Mouse (Mus musculus) stomach, embryonic 15.5 days (tissue): ENCODE data around the gene Psmc3ip. TPM values are rescaled to one million over a fixed set of nuclear protein-coding genes. Genes with fewer than 3 reads are reported as not detected.

Experiments
- ATAC-seq: fragments of 200-750 bp; cut with Nextera tagmentation; 2 replicates; pipeline ENCODE4 v1.8.0; 2017; ENCODE audit warnings: low read depth, moderate number of reproducible peaks, moderate TSS enrichment; ENCODE audit not compliant: insufficient read depth, low FRiP score
- H3K27ac ChIP-seq: fragments of 300-500 bp; sonication (generic); 2 replicates; pipeline ENCODE4 v1.5.1; 2015; ENCODE audit warnings: mild to moderate bottlenecking, inconsistent platforms
- H3K27me3 ChIP-seq: fragments of 300-500 bp; sonication (generic); replicated peaks from 2 replicates; pipeline ENCODE4 v1.6.1; 2015; ENCODE audit warnings: inconsistent platforms
- H3K36me3 ChIP-seq: fragments of 300-500 bp; sonication (generic); 2 replicates; pipeline ENCODE4 v1.6.1; 2015; ENCODE audit warnings: inconsistent platforms
- H3K4me1 ChIP-seq: fragments of 300-500 bp; sonication (generic); 2 replicates; pipeline ENCODE4 v1.6.1; 2015; ENCODE audit warnings: inconsistent platforms
- H3K4me2 ChIP-seq: fragments of 300-500 bp; sonication (generic); 2 replicates; pipeline ENCODE4 v1.6.1; 2015; ENCODE audit warnings: mild to moderate bottlenecking, inconsistent platforms
- H3K4me3 ChIP-seq: fragments of 300-500 bp; sonication (generic); replicated peaks from 2 replicates; pipeline ENCODE4 v1.5.1; 2015; ENCODE audit warnings: inconsistent platforms
- H3K9ac ChIP-seq: fragments of 300-500 bp; sonication (generic); 2 replicates; pipeline ENCODE4 v1.6.1; 2015; ENCODE audit warnings: inconsistent platforms
- H3K9me3 ChIP-seq: fragments of 300-500 bp; sonication (generic); 2 replicates; pipeline ENCODE4 v1.6.1; 2016; ENCODE audit warnings: inconsistent platforms
- WGBS: fragments of 180-500 bp; shearing (Covaris S2); methylation state at CpG from one replicate; pipeline ENCODE4 v1.1.7; 2015; 5-methylcytosine and 5-hydroxymethylcytosine counted together
- polyA plus RNA-seq: library from polyadenylated mRNA; unstranded; fragments of >200 nt; fragmentation: Nextera tagmentation; extraction: Ambion mirVana; gene quantifications from 2 replicates; pipeline ENCODE4 v1.2.1, GENCODE M21; 2015

The Psmc3ip gene
- polyA plus RNA-seq, 1 experiment from 2014 or later = 26.9 TPM

DNA sequence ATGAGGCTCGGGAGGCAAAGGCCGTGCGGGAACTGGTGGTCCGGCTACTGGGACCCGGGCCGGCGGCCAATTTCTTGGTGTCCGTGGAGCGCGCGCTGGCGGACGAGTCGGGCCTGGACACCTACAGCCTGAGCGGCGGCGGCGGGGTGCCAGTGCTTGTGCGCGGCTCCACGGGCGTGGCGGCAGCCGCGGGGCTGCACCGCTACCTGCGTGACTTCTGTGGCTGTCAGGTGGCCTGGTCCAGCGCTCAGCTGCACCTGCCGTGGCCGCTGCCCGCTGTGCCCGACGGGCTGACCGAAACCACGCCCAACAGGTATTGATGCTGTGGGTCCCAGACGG lies 25.1 kb downstream of the Psmc3ip start:
- Histone ChIP-seq H3K36me3 (no peaks in the 10 kb centered on the region; the same call in 1 of the 2 replicates), H3K4me3 (peak overlapping the region; percentile 81), H3K27ac (peak overlapping the region; percentile 44; the same call in 1 of the 2 replicates), H3K9ac (peak overlapping the region; percentile 73), H3K4me1 (peaks cover 21% of the 10 kb centered on the region), H3K9me3 (no peaks in the 10 kb centered on the region), H3K4me2 (peak overlapping the region; percentile 98), H3K27me3 (no peaks in the 10 kb centered on the region)
- WGBS = 0% methylated on average over 29 of the region's 36 CpGs
- peak; percentile 32; the same call in 1 of the 2 replicates for ATAC-seq

GRCm38 (mm10) chr11:101069391-101070188 lies 25.6 kb downstream of the Psmc3ip start, which contains the start of gene Naglu:
Gene Naglu, plus strand, starts transcription at chr11:101070012.
- WGBS = 4% methylated on average over 35 of the region's 35 CpGs
- H3K4me3 ChIP-seq = peak within 1 kb of the TSS; percentile 81
- peak within 1 kb of the TSS; percentile 44; the same call in 1 of the 2 replicates for H3K27ac ChIP-seq
- H3K9me3 ChIP-seq = no peaks in the 10 kb centered on the region
- peak; percentile 85 for ATAC-seq
- H3K4me2 ChIP-seq = peak within 1 kb of the TSS; percentile 98
- no peaks in the 10 kb centered on the region; the same call in 1 of the 2 replicates for H3K36me3 ChIP-seq
- no peaks in the 10 kb centered on the region for H3K27me3 ChIP-seq
- peaks cover 22% of the 10 kb centered on the region for H3K4me1 ChIP-seq
- peak within 1 kb of the TSS; percentile 73 for H3K9ac ChIP-seq

GRCm38 (mm10) chr11:101066549-101067412 lies 28.5 kb downstream of the Psmc3ip start:
- Histone ChIP-seq H3K9me3 (no peaks in the 10 kb centered on the region), H3K9ac (no peak overlapping the region), H3K27me3 (no peaks in the 10 kb centered on the region), H3K4me2 (peak overlapping the region; percentile 55), H3K4me1 (peaks cover 50% of the 10 kb centered on the region), H3K27ac (peak overlapping the region; percentile 57), H3K4me3 (peak overlapping the region; percentile 17), H3K36me3 (no peaks in the 10 kb centered on the region)
- WGBS = 13% methylated on average over 18 of the region's 18 CpGs
- no peak for ATAC-seq

DNA sequence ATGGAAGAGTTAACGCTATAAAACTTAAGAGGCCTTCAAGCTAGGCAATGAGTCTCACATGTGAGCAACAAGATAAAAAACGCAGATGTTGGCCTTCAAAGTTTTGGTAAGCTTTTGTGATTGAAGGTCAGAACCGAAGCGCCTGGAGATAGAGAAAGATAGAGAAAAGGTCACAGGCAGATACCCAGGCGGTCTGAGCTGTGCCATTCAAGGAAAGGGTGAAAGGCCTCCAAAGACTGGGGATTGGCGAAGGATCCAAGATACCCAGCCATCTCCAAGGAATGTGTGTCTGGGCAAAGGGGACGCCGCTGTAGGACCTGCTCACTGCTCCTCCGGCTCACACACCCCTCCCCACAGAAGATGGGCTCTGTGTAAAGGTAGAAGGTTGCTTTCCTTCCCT lies 30.2 kb downstream of the Psmc3ip start:
- Histone ChIP-seq H3K9me3 (no peaks in the 10 kb centered on the region), H3K4me3 (no peak overlapping the region), H3K36me3 (no peaks in the 10 kb centered on the region), H3K27me3 (no peaks in the 10 kb centered on the region), H3K9ac (no peak overlapping the region), H3K27ac (peak overlapping the region; percentile 57; the same call in 1 of the 2 replicates), H3K4me2 (no peak overlapping the region), H3K4me1 (peaks cover 57% of the 10 kb centered on the region)
- WGBS = 89% methylated on average over 9 of the region's 9 CpGs
- ATAC-seq = no peak

DNA sequence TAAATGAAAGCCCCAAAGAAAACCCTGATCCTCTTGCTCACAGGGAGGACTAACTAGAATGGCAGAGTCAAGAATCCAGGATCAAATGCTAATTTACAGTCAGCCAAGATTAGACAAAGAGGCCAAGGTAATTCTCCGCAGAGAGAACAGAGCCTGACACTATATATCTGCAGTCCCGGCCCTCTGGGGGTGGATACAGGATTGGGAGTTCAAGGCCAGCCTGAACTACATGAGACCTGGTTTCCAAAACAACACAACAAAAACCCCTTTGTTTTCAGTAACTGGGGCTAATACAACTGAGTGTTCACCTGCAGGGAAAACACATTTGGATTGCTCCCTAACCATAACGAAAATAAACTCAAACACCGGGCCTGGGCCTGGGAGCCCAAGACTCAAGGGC lies 30.8 kb downstream of the Psmc3ip start:
- no peak for ATAC-seq
- H3K4me2 ChIP-seq = 0 out of 2 replicates have a peak overlapping the region, but pooled peaks have one; percentile 24
- H3K4me1 ChIP-seq = peaks cover 62% of the 10 kb centered on the region
- H3K9me3 ChIP-seq = no peaks in the 10 kb centered on the region
- no peaks in the 10 kb centered on the region for H3K36me3 ChIP-seq
- no peak overlapping the region for H3K9ac ChIP-seq
- WGBS = 72% methylated on average over 4 of the region's 4 CpGs
- H3K27me3 ChIP-seq = no peaks in the 10 kb centered on the region
- peak overlapping the region; percentile 94 for H3K27ac ChIP-seq
- H3K4me3 ChIP-seq = no peak overlapping the region

DNA sequence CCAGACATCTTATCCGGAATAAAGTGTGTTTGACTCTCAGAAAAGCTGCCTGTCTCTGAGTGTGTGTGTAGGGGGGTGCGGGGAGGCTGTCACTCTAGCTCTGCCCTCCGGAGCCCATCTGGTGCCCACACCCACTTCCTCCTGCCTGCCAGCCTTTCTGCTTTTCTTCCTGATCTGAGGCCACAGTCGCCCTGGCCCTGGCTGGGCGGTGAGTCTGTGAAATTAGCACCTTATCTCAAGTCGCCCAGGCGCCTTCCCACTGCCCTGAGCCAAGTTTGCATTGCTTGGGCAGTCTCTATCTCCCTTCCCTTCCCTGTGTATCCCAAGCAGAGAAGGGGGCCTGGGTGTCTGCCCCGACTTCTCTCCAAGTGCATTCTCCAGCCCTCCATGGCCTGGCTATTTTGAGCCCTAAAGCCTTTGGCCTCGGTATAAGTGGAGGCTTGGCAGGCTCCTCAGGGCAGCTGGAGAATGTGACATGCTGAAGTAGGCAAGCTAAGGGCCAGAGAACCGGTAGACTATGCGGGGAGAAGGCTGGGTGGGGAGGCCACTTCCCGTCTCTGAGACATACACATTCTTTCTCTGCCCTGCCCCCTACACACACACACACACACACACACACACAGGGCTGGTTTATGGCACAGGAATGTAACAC lies 31.4 kb downstream of the Psmc3ip start:
- no peaks in the 10 kb centered on the region for H3K27me3 ChIP-seq
- ATAC-seq = peak; percentile 85
- H3K4me2 ChIP-seq = peak overlapping the region; percentile 24; the same call in 1 of the 2 replicates
- no peaks in the 10 kb centered on the region for H3K36me3 ChIP-seq
- peaks cover 63% of the 10 kb centered on the region for H3K4me1 ChIP-seq
- H3K9ac ChIP-seq = no peak overlapping the region
- H3K9me3 ChIP-seq = no peaks in the 10 kb centered on the region
- whole genome bisulfite sequencing = 18% methylated on average over 12 of the region's 12 CpGs
- peak overlapping the region; percentile 94 for H3K27ac ChIP-seq
- H3K4me3 ChIP-seq = no peak overlapping the region

GRCm38 (mm10) chr11:101062971-101063675 lies 32.1 kb downstream of the Psmc3ip start:
- H3K4me1 ChIP-seq = peaks cover 70% of the 10 kb centered on the region
- ATAC-seq = peak; percentile 29
- no peak overlapping the region for H3K9ac ChIP-seq

GRCm38 (mm10) chr11:101062165-101062884 lies 32.9 kb downstream of the Psmc3ip start:
- H3K9ac ChIP-seq = no peak overlapping the region
- H3K27ac ChIP-seq = peak overlapping the region; percentile 94
- H3K36me3 ChIP-seq = no peaks in the 10 kb centered on the region
- no peaks in the 10 kb centered on the region for H3K27me3 ChIP-seq
- H3K4me3 ChIP-seq = no peak overlapping the region
- peaks cover 77% of the 10 kb centered on the region for H3K4me1 ChIP-seq
- H3K4me2 ChIP-seq = no peak overlapping the region
- no peaks in the 10 kb centered on the region for H3K9me3 ChIP-seq
- no peak for ATAC-seq
- 62% methylated on average over 12 of the region's 12 CpGs for WGBS

More at GRCm38 (mm10) chr11:101062971-101063675, 32.1 kb downstream of the Psmc3ip start:
- H3K4me3 ChIP-seq = no peak overlapping the region
- H3K27me3 ChIP-seq = no peaks in the 10 kb centered on the region
- H3K9me3 ChIP-seq = no peaks in the 10 kb centered on the region
- H3K4me2 ChIP-seq = peak overlapping the region; percentile 24; the same call in 1 of the 2 replicates
- 63% methylated on average over 14 of the region's 14 CpGs for WGBS
- H3K36me3 ChIP-seq = no peaks in the 10 kb centered on the region
- H3K27ac ChIP-seq = peak overlapping the region; percentile 94

DNA sequence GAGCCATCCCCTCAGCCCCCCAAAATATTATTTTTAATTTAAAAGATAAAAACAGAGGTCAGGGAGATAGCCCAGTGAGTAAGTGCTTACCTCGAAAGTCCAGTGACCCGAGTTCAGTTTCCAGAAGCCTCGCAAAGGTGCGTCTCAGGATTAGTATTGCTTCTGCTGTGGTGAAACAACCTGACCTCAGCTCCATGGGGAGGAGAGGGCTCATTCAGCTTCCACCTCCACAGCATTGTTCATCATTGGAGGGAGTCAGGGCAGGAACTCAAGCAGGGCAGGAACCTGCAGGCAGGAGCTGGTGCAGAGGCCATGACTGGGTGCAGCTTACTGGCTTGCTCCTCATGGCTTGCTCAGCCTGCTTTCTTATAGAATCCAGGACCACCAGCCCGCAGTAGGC lies 34.2 kb downstream of the Psmc3ip start:
- Histone ChIP-seq H3K9me3 (no peaks in the 10 kb centered on the region), H3K27me3 (no peaks in the 10 kb centered on the region), H3K4me3 (no peak overlapping the region), H3K4me1 (peaks cover 75% of the 10 kb centered on the region), H3K27ac (peak overlapping the region; percentile 94), H3K9ac (no peak overlapping the region), H3K4me2 (no peak overlapping the region), H3K36me3 (no peaks in the 10 kb centered on the region)
- 79% methylated on average over 5 of the region's 5 CpGs for WGBS
- no peak for ATAC-seq

GRCm38 (mm10) chr11:101060126-101060525 lies 35.1 kb downstream of the Psmc3ip start:
- no peaks in the 10 kb centered on the region for H3K9me3 ChIP-seq
- H3K27me3 ChIP-seq = no peaks in the 10 kb centered on the region
- no peaks in the 10 kb centered on the region for H3K36me3 ChIP-seq
- peak overlapping the region; percentile 94 for H3K27ac ChIP-seq
- H3K4me1 ChIP-seq = peaks cover 75% of the 10 kb centered on the region
- WGBS = 34% methylated on average over 8 of the region's 8 CpGs
- no peak for ATAC-seq
- peak overlapping the region; percentile 5; the same call in 1 of the 2 replicates for H3K4me2 ChIP-seq
- H3K4me3 ChIP-seq = no peak overlapping the region
- H3K9ac ChIP-seq = no peak overlapping the region
